Mouse (Mus musculus): ENCODE data around the gene Gstt1. TPM values are rescaled to one million over a fixed set of nuclear protein-coding genes. Genes with fewer than 3 reads are reported as not detected.
A peak's percentile ranks its signal among the peaks of the same experiment; 100 is the strongest.

Gene Gstt1
- polyA plus RNA-seq, 1 experiment from 2014 or later, result 4.8 TPM

GRCm38 (mm10) chr10:75796731-75797516 is 1.5 kb downstream of the Gstt1 start:
- no peak for ATAC-seq
- H3K4me1 ChIP-seq (replicated peaks), result peaks cover 15% of the 10 kb centered on the region
- no peaks in the 10 kb centered on the region for H3K9me3 ChIP-seq
- no peak overlapping the region for H3K27ac ChIP-seq
- H3K36me3 ChIP-seq, result no peaks in the 10 kb centered on the region
- H3K27me3 ChIP-seq, result peaks cover 6% of the 10 kb centered on the region; the same call in 1 of the 2 replicates
- peak overlapping the region; percentile 41 for H3K4me3 ChIP-seq (replicated peaks)
- no peak overlapping the region for H3K9ac ChIP-seq (replicated peaks)
- H3K4me2 ChIP-seq (replicated peaks), result peak overlapping the region; percentile 66
- 49% methylated on average over 11 of the region's 11 CpGs for WGBS

GRCm38 (mm10) chr10:75794880-75795279 is 3.5 kb downstream of the Gstt1 start:
- no peak for ATAC-seq
- WGBS, result 25% methylated on average over 3 of the region's 3 CpGs
- H3K4me1 ChIP-seq (replicated peaks), result peaks cover 18% of the 10 kb centered on the region

GRCm38 (mm10) chr10:75790773-75791172 is 7.6 kb downstream of the Gstt1 start:
- H3K4me3 ChIP-seq (replicated peaks), result no peak overlapping the region
- H3K4me1 ChIP-seq (replicated peaks), result 0 out of 2 replicates have a peak, but pooled peaks cover 3% of the 10 kb centered on the region
- 24% methylated on average over 7 of the region's 7 CpGs for WGBS
- no peaks in the 10 kb centered on the region for H3K36me3 ChIP-seq
- no peaks in the 10 kb centered on the region for H3K9me3 ChIP-seq
- H3K9ac ChIP-seq (replicated peaks), result no peak overlapping the region
- no peaks in the 10 kb centered on the region for H3K27me3 ChIP-seq
- no peak overlapping the region for H3K27ac ChIP-seq
- no peak for ATAC-seq
- no peak overlapping the region for H3K4me2 ChIP-seq (replicated peaks)

More at GRCm38 (mm10) chr10:75794880-75795279, 3.5 kb downstream of the Gstt1 start:
- H3K4me3 ChIP-seq (replicated peaks), result no peak overlapping the region
- no peaks in the 10 kb centered on the region for H3K36me3 ChIP-seq
- no peak overlapping the region for H3K9ac ChIP-seq (replicated peaks)
- no peak overlapping the region for H3K27ac ChIP-seq
- peaks cover 6% of the 10 kb centered on the region; the same call in 1 of the 2 replicates for H3K27me3 ChIP-seq
- H3K4me2 ChIP-seq (replicated peaks), result no peak overlapping the region
- H3K9me3 ChIP-seq, result no peaks in the 10 kb centered on the region

GRCm38 (mm10) chr10:75789841-75790240 is 8.5 kb downstream of the Gstt1 start:
- Histone ChIP-seq H3K4me1 (replicated peaks) (0 out of 2 replicates have a peak, but pooled peaks cover 3% of the 10 kb centered on the region), H3K27ac (no peak overlapping the region), H3K4me2 (replicated peaks) (no peak overlapping the region), H3K9me3 (no peaks in the 10 kb centered on the region), H3K27me3 (no peaks in the 10 kb centered on the region), H3K9ac (replicated peaks) (no peak overlapping the region), H3K4me3 (replicated peaks) (no peak overlapping the region), H3K36me3 (no peaks in the 10 kb centered on the region)
- no peak for ATAC-seq
- WGBS, result 95% methylated on average over 5 of the region's 5 CpGs

GRCm38 (mm10) chr10:75789081-75789735 is 9.2 kb downstream of the Gstt1 start:
- no peaks in the 10 kb centered on the region for H3K36me3 ChIP-seq
- no peak overlapping the region for H3K4me3 ChIP-seq (replicated peaks)
- WGBS, result 85% methylated on average over 6 of the region's 6 CpGs
- 0 out of 2 replicates have a peak, but pooled peaks cover 3% of the 10 kb centered on the region for H3K4me1 ChIP-seq (replicated peaks)
- no peak for ATAC-seq
- no peak overlapping the region for H3K9ac ChIP-seq (replicated peaks)
- H3K27ac ChIP-seq, result no peak overlapping the region
- no peaks in the 10 kb centered on the region for H3K27me3 ChIP-seq
- H3K4me2 ChIP-seq (replicated peaks), result no peak overlapping the region
- H3K9me3 ChIP-seq, result no peaks in the 10 kb centered on the region

- no peak for ATAC-seq
- no peaks in the 10 kb centered on the region for H3K27me3 ChIP-seq
- H3K4me2 ChIP-seq (replicated peaks), result no peak overlapping the region
- H3K4me3 ChIP-seq (replicated peaks), result no peak overlapping the region
- H3K9ac ChIP-seq (replicated peaks), result no peak overlapping the region
- 0 out of 2 replicates have a peak, but pooled peaks cover 3% of the 10 kb centered on the region for H3K4me1 ChIP-seq (replicated peaks)
- H3K9me3 ChIP-seq, result no peaks in the 10 kb centered on the region
- WGBS, result 96% methylated on average over 8 of the region's 8 CpGs
- no peaks in the 10 kb centered on the region for H3K36me3 ChIP-seq
- H3K27ac ChIP-seq, result no peak overlapping the region
These were observed 10.1 kb downstream of the Gstt1 start for GRCm38 (mm10) chr10:75788277-75788676.

- H3K4me2 ChIP-seq (replicated peaks), result no peak overlapping the region
- H3K27ac ChIP-seq, result no peak overlapping the region
- peaks cover 9% of the 10 kb centered on the region for H3K4me1 ChIP-seq (replicated peaks)
- no peaks in the 10 kb centered on the region for H3K9me3 ChIP-seq
- H3K36me3 ChIP-seq, result no peaks in the 10 kb centered on the region
- no peak overlapping the region for H3K9ac ChIP-seq (replicated peaks)
- H3K27me3 ChIP-seq, result peaks cover 24% of the 10 kb centered on the region
- no peak overlapping the region for H3K4me3 ChIP-seq (replicated peaks)
- WGBS, result 81% methylated on average over 1 of the region's 1 CpGs
- no peak for ATAC-seq
These were observed 12.9 kb downstream of the Gstt1 start for GRCm38 (mm10) chr10:75785442-75785841.

GRCm38 (mm10) chr10:75780769-75781578 is 17.4 kb downstream of the Gstt1 start, which contains the start of the genes Gm20441 and Gstt3:
Gene Gm20441 (minus strand): TSS chr10:75780954.
Gene Gstt3 (minus strand): TSS chr10:75781414.
- H3K4me3 ChIP-seq (replicated peaks), result peak within 1 kb of the TSS; percentile 35
- H3K36me3 ChIP-seq, result no peaks in the 10 kb centered on the region
- 1% methylated on average over 28 of the region's 28 CpGs for WGBS
- H3K27ac ChIP-seq, result no peak within 1 kb of the TSS
- H3K4me2 ChIP-seq (replicated peaks), result peak within 1 kb of the TSS; percentile 61
- ATAC-seq, result 0 out of 2 replicates have a peak, but pooled peaks have one; percentile 48
- H3K4me1 ChIP-seq (replicated peaks), result peaks cover 11% of the 10 kb centered on the region
- H3K9me3 ChIP-seq, result no peaks in the 10 kb centered on the region
- peak within 1 kb of the TSS; percentile 47 for H3K9ac ChIP-seq (replicated peaks)
- H3K27me3 ChIP-seq, result peaks cover 55% of the 10 kb centered on the region

GRCm38 (mm10) chr10:75779206-75780174 is 18.9 kb downstream of the Gstt1 start:
- Histone ChIP-seq H3K27me3 (peaks cover 64% of the 10 kb centered on the region), H3K4me3 (replicated peaks) (no peak overlapping the region), H3K27ac (no peak overlapping the region), H3K36me3 (no peaks in the 10 kb centered on the region), H3K4me1 (replicated peaks) (peaks cover 11% of the 10 kb centered on the region), H3K4me2 (replicated peaks) (no peak overlapping the region), H3K9me3 (no peaks in the 10 kb centered on the region), H3K9ac (replicated peaks) (no peak overlapping the region)
- no peak for ATAC-seq
- WGBS, result 42% methylated on average over 15 of the region's 15 CpGs

GRCm38 (mm10) chr10:75777885-75778284 is 20.5 kb downstream of the Gstt1 start:
- Histone ChIP-seq H3K4me1 (replicated peaks) (peaks cover 11% of the 10 kb centered on the region), H3K9me3 (no peaks in the 10 kb centered on the region), H3K27me3 (peaks cover 65% of the 10 kb centered on the region), H3K4me3 (replicated peaks) (no peak overlapping the region), H3K36me3 (no peaks in the 10 kb centered on the region), H3K4me2 (replicated peaks) (no peak overlapping the region), H3K9ac (replicated peaks) (no peak overlapping the region), H3K27ac (no peak overlapping the region)
- ATAC-seq, result no peak
- WGBS, result 71% methylated on average over 2 of the region's 2 CpGs

- Histone ChIP-seq H3K9me3 (no peaks in the 10 kb centered on the region), H3K27me3 (peaks cover 53% of the 10 kb centered on the region), H3K4me2 (replicated peaks) (no peak overlapping the region), H3K9ac (replicated peaks) (no peak overlapping the region), H3K27ac (no peak overlapping the region), H3K4me1 (replicated peaks) (peaks cover 20% of the 10 kb centered on the region), H3K36me3 (no peaks in the 10 kb centered on the region), H3K4me3 (replicated peaks) (no peak overlapping the region)
- 85% methylated on average over 6 of the region's 6 CpGs for WGBS
- no peak for ATAC-seq
These were observed 21.8 kb downstream of the Gstt1 start for GRCm38 (mm10) chr10:75776562-75776961.

All from midbrain, embryonic 13.5 days (tissue).